Mouse (Mus musculus): ENCODE results near the gene Kcnip4. TPM values are rescaled to one million over a fixed set of nuclear protein-coding genes. Genes with fewer than 3 reads are reported as not detected.

Gene Kcnip4
- total RNA-seq, 4 experiments from 2014 or later: 2.1 to 4.1 (median 2.7) TPM

GRCm38 (mm10) chr5:49352061-49352460, 172.6 kb downstream of the Kcnip4 start:
- DNase-seq: no peak

GRCm38 (mm10) chr5:49350126-49350909, 174.4 kb downstream of the Kcnip4 start:
- DNase-seq: peak; percentile 8

GRCm38 (mm10) chr5:49349541-49349940, 175.2 kb downstream of the Kcnip4 start:
- no peak for DNase-seq

GRCm38 (mm10) chr5:49348511-49348910, 176.2 kb downstream of the Kcnip4 start:
- no peak for DNase-seq

- DNase-seq: no peak
Measured at GRCm38 (mm10) chr5:49344606-49345005, 180.1 kb downstream of the Kcnip4 start.

GRCm38 (mm10) chr5:49337164-49337563, 187.5 kb downstream of the Kcnip4 start:
- DNase-seq: no peak

- no peak for DNase-seq
Measured at GRCm38 (mm10) chr5:49333063-49333462, 191.6 kb downstream of the Kcnip4 start.

- no peak for DNase-seq
Measured at GRCm38 (mm10) chr5:49329023-49329422, 195.7 kb downstream of the Kcnip4 start.

GRCm38 (mm10) chr5:49318661-49319060, 206.0 kb downstream of the Kcnip4 start:
- DNase-seq: no peak

GRCm38 (mm10) chr5:49317869-49318268, 206.8 kb downstream of the Kcnip4 start:
- DNase-seq: no peak

GRCm38 (mm10) chr5:49306796-49307195, 217.9 kb downstream of the Kcnip4 start:
- DNase-seq: no peak

GRCm38 (mm10) chr5:49305321-49305720, 219.4 kb downstream of the Kcnip4 start:
- no peak for DNase-seq

- no peak for DNase-seq
Measured at GRCm38 (mm10) chr5:49298654-49299053, 226.1 kb downstream of the Kcnip4 start.

- DNase-seq: no peak
Measured at GRCm38 (mm10) chr5:49292421-49292820, 232.3 kb downstream of the Kcnip4 start.

GRCm38 (mm10) chr5:49291801-49292200, 232.9 kb downstream of the Kcnip4 start:
- no peak for DNase-seq

- no peak for DNase-seq
Measured at GRCm38 (mm10) chr5:49285455-49286135, 239.1 kb downstream of the Kcnip4 start.

GRCm38 (mm10) chr5:49284776-49285175, 239.9 kb downstream of the Kcnip4 start:
- DNase-seq: no peak

- DNase-seq: no peak
Measured at GRCm38 (mm10) chr5:49283403-49283802, 241.3 kb downstream of the Kcnip4 start.

- no peak for DNase-seq
Measured at GRCm38 (mm10) chr5:49271864-49272263, 252.8 kb downstream of the Kcnip4 start.

- no peak for DNase-seq
Measured at GRCm38 (mm10) chr5:49268807-49269206, 255.9 kb downstream of the Kcnip4 start.

GRCm38 (mm10) chr5:49259356-49259755, 265.4 kb downstream of the Kcnip4 start:
- DNase-seq: no peak

- DNase-seq: no peak
Measured at GRCm38 (mm10) chr5:49256850-49257249, 267.9 kb downstream of the Kcnip4 start.

GRCm38 (mm10) chr5:49255983-49256382, 268.7 kb downstream of the Kcnip4 start:
- no peak for DNase-seq

- no peak for DNase-seq
Measured at GRCm38 (mm10) chr5:49247081-49247480, 277.6 kb downstream of the Kcnip4 start.

Data from adrenal gland, adult 8-10 months (tissue).